Mouse (Mus musculus) cerebellum, adult 2 months (tissue): ENCODE results near the gene 4930469K13Rik. TPM values are rescaled to one million over a fixed set of nuclear protein-coding genes. Genes with fewer than 3 reads are reported as not detected.
"Not testable (repeated sequence)": the region's sequence is repeated elsewhere in the genome, so short reads cannot be mapped to it uniquely, and the experiment has no call there.

Experiments used
- DNase-seq, 2 experiments: peaks; one replicate each; pipeline ENCODE4 v3.0.0; 2021
- H3K27ac ChIP-seq: fragments of 200-500 bp; 2 replicates; pipeline ENCODE4 v1.5.1; 2012; ENCODE audit warnings: low read length, control low read depth, inconsistent platforms; ENCODE audit not compliant: insufficient read depth
- H3K27me3 ChIP-seq: fragments of 200-500 bp; 2 replicates; pipeline ENCODE4 v1.6.1; 2012; ENCODE audit warnings: inconsistent platforms, mild to moderate bottlenecking, low read length, moderate library complexity; ENCODE audit not compliant: control insufficient read depth, insufficient read depth
- H3K4me1 ChIP-seq: fragments of 200-500 bp; 2 replicates; pipeline ENCODE4 v1.6.1; 2011; ENCODE audit warnings: low read length; ENCODE audit not compliant: control insufficient read depth, insufficient read depth
- H3K4me3 ChIP-seq: fragments of 200-500 bp; replicated peaks from 2 replicates; pipeline ENCODE3; 2011; ENCODE audit warnings: mild to moderate bottlenecking, low read depth, low read length, control low read depth; ENCODE audit not compliant: insufficient read depth
- CTCF ChIP-seq: fragments of 200-500 bp; IDR thresholded peaks from 2 replicates; pipeline ENCODE4 v1.5.1; 2011; ENCODE audit warnings: low read depth, mild to moderate bottlenecking, control low read depth, low read length, moderate library complexity, borderline replicate concordance; ENCODE audit not compliant: insufficient read depth
- POLR2A ChIP-seq: fragments of 200-500 bp; IDR thresholded peaks from 2 replicates; pipeline ENCODE4 v1.6.1; 2011; ENCODE audit warnings: low read length, control low read depth, borderline replicate concordance; ENCODE audit not compliant: insufficient read depth
- WGBS: fragments of 180-500 bp; shearing (Covaris S2); methylation state at CpG from one replicate; pipeline ENCODE4 v1.1.7; 2018; 5-methylcytosine and 5-hydroxymethylcytosine counted together
- polyA plus RNA-seq: library from polyadenylated mRNA; depleted of rRNA; stranded (reverse); fragments of >200 nt; gene quantifications from 2 replicates; pipeline ENCODE4 v1.2.3, GENCODE M21; 2012; rRNA removed

The 4930469K13Rik gene
- not detected in 2 replicates for polyA plus RNA-seq

DNA sequence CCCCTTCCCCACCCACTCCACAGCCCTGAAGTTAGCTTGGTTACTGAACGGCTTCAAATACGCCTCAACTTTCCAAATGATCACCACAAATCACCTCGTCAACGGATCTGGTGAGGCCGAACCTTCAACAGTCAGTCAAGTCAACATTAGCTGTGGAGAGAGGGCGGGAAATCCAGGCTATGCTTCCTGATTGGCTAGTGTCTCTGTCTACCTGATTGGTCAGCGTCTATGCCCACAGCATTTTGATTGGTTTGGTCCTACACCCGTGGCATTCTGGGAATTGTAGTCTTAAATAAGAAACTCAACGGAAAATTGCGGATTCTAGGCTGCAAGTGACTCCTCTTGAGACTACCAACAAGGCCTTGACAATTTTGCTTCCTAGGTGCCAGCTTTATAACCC lies at the start of gene 4930469K13Rik:
Gene 4930469K13Rik (minus strand): TSS at position 133 of the 400 bp plus-strand sequence.
- Histone ChIP-seq H3K4me3 (no peak within 1 kb of the TSS), H3K27ac (no peak within 1 kb of the TSS), H3K4me1 (no peaks in the 10 kb centered on the region), H3K27me3 (no peaks in the 10 kb centered on the region)
- WGBS, result 85% methylated on average over 10 of the region's 10 CpGs
- DNase-seq, result no peak
- TF ChIP-seq CTCF, result no peak
- no peak for TF ChIP-seq POLR2A

DNA sequence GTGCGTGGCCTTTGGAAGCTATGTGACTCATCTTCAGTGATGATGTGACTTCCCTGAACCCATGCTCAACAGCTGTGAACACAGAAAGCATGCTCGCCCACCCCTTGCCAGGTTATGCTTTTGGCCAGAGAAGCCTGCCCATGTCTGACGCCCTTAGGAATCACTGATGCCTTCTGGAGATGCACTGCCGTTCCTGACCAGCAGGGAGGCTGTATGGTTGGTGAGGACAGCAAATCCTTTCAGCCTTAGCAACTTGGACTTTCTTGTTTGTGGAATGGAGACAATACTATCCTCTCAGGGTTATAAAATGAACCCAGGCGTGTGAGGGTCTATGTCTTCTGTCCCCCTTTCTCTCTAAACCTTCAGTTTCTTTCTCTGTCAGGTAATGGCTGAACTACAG lies 48.6 kb upstream of the 4930469K13Rik start:
- Histone ChIP-seq H3K4me1 (peaks cover 17% of the 10 kb centered on the region), H3K4me3 (no peak overlapping the region), H3K27me3 (no peaks in the 10 kb centered on the region), H3K27ac (no peak overlapping the region)
- WGBS, result 85% methylated on average over 5 of the region's 5 CpGs
- TF ChIP-seq POLR2A (no peak), CTCF (no peak; the same call in 1 of the 2 replicates)
- DNase-seq, result no peak

DNA sequence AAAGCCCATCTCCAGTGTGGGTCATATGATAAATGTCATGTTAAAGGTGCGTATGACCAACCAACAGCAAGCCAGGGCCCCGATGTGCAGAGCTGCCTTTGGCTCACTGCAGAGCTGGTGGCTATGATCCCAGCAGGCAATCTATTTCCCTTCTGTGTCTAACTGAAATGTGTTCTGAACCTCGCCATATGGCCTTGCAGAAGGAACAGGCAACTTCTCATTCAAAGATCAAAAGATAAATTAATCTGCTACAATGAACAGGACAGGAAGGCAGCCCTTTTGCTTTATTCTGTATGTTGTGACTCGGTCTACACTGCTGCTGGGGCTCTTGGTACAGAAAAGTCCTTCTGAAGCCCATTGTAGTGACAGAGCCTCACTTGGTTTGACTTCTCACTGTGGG lies 46.1 kb upstream of the 4930469K13Rik start:
- 16% methylated on average over 4 of the region's 4 CpGs for WGBS
- Histone ChIP-seq H3K27ac (no peak overlapping the region), H3K4me1 (peaks cover 13% of the 10 kb centered on the region), H3K27me3 (no peaks in the 10 kb centered on the region), H3K4me3 (no peak overlapping the region)
- TF ChIP-seq CTCF (no peak), POLR2A (no peak)
- DNase-seq, result peak; percentile 43 to 81

DNA sequence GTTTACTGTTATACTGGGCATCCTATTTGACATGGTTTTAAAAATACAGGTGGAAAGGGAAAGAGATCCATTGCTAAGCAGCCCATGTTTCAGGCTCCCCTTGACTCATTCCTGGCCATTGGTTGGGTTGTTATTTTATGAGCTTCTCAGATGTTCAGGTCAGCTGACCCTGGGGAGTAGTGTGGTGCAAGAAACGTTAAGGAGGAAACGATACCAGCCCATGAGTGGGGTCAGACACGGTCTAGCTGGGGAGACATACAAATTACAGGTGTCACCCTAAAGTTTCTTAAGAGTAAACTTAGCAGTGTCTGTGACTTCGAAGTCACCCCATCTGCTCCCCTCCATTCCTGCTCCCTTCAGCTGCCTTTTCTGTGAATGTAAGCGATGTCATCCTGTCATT lies 45.6 kb upstream of the 4930469K13Rik start:
- TF ChIP-seq POLR2A, result no peak
- no peak for TF ChIP-seq CTCF
- Histone ChIP-seq H3K27me3 (no peaks in the 10 kb centered on the region), H3K4me3 (no peak overlapping the region), H3K27ac (no peak overlapping the region), H3K4me1 (peaks cover 13% of the 10 kb centered on the region)
- no peak for DNase-seq
- WGBS, result 86% methylated on average over 5 of the region's 5 CpGs

DNA sequence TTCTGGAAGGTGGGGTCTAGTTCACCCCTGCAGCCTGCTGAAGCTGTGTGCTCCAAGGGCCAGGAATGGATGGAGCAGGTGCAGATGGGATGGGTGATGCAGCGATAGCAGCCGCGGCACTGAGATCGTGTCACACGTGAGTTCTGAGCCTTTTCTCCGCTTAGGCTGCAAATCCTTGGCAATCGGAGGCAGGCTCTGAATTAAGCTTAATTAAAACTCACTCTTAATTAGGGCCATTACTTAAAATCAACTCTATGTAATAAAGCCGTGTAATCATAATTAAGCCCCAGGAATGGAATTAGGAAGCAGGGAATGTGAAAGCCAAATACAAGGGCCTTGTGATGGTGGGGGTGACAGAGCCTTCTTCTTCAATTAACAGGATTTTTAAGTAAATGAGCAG lies 40.9 kb upstream of the 4930469K13Rik start:
- no peak for TF ChIP-seq POLR2A
- TF ChIP-seq CTCF, result no peak
- Histone ChIP-seq H3K27ac (no peak overlapping the region), H3K4me3 (no peak overlapping the region), H3K27me3 (no peaks in the 10 kb centered on the region), H3K4me1 (peaks cover 6% of the 10 kb centered on the region)
- WGBS, result 90% methylated on average over 8 of the region's 8 CpGs
- DNase-seq, result no peak

DNA sequence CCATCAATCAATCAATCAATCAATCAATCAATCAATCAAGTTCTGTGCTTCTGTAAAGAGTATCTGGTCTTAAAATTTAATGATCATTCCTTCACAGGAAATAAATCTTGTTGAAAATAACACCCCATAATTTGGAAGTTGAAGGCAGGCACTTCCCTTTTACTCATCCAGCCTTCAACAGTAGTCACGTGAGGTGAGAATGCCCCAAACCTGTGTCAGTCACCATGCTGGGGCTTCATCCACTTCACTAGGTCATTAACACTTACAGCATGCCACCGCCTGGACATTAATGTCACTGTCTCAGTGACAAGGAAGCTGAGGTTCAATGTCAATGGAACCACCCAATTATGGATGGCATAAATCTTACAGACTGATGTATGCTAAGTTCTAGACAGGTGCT lies 30.1 kb upstream of the 4930469K13Rik start:
- WGBS, result 93% methylated on average over 2 of the region's 2 CpGs
- Histone ChIP-seq H3K27me3 (no peaks in the 10 kb centered on the region), H3K4me3 (no peak overlapping the region), H3K27ac (no peak overlapping the region), H3K4me1 (no peaks in the 10 kb centered on the region)
- TF ChIP-seq CTCF (no peak), POLR2A (no peak)
- DNase-seq, result no peak

DNA sequence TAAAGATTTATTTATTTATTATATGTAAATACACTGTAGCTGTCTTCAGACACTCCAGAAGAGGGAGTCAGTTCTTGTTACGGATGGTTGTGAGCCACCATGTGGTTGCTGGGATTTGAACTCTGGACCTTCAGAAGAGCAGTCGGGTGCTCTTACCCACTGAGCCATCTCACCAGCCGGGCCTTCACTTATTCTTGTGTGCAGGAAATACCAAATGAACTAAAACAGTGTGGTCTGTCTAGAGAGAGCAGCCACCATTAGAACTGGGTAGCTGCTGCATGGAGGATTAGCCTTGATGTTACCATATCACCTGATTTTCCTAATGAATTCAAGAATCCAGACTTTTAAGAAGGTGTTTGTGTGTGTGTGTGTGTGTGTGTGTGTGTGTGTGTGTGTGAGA lies 27.4 kb upstream of the 4930469K13Rik start:
- H3K4me1 ChIP-seq, DNase-seq, H3K27ac ChIP-seq, H3K27me3 ChIP-seq, H3K4me3 ChIP-seq: not testable (repeated sequence)
- WGBS, result 84% methylated on average over 3 of the region's 3 CpGs

DNA sequence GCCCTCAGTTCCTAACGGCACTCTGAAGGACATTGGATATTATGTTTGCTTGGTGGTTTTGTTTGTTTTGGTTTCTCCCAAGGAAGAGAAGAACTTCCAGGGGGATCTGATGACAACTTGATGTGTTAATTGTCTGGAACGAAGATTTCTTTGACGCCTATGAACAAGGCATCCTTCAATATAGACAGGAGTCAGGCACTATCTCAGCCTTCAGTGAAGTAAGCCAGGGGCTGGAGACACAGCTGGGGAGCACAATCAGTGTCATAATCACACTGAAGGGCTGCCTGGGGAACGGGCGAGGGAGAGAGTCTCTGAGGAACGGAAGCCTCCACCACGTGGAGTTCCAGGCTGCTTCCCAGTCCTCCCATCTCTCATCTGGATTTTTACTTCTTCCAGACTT lies 26.5 kb upstream of the 4930469K13Rik start:
- Histone ChIP-seq H3K4me3 (no peak overlapping the region), H3K27ac (no peak overlapping the region), H3K4me1 (no peaks in the 10 kb centered on the region), H3K27me3 (no peaks in the 10 kb centered on the region)
- TF ChIP-seq CTCF (no peak), POLR2A (no peak)
- no peak for DNase-seq
- 61% methylated on average over 7 of the region's 7 CpGs for WGBS

DNA sequence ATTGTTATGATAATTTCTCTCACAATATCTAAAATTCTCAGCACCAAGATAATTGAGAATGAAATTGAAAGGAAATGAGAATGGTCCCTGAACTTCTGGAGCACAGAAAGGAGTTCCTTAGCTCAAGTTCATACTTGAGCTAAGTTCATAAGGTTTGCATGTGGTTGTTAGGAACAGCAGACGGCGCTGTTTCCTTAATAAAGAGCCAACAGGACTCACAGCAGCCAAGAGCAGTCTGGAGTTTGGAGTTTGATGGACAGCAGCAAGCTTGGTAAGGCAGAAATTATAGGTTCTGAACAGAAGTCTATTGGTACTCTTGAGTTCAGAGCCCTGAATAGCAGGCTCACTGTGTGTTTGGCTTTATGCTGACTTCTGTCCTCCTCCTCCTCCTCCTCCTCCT lies 24.8 kb upstream of the 4930469K13Rik start:
- WGBS, result 7% methylated on average over 2 of the region's 2 CpGs
- Histone ChIP-seq H3K4me1 (no peaks in the 10 kb centered on the region), H3K27ac (no peak overlapping the region), H3K4me3 (no peak overlapping the region), H3K27me3 (no peaks in the 10 kb centered on the region)
- TF ChIP-seq CTCF (peak; percentile 39; the same call in 1 of the 2 replicates), POLR2A (no peak)
- peak; percentile 23 to 24 for DNase-seq
